Mouse (Mus musculus): Measurements from ENCODE around the gene Apeh. TPM values are rescaled to one million over a fixed set of nuclear protein-coding genes. Genes with fewer than 3 reads are reported as not detected.

The Apeh gene
- polyA plus RNA-seq, 1 experiment from 2014 or later = 49.9 TPM

- 43% methylated on average over 17 of the region's 17 CpGs for WGBS
- TF ChIP-seq CTCF (IDR thresholded peaks at IDR 0.05; ENCODE audit: low read depth) = no peak
These were observed 46.5 kb downstream of the Apeh start for GRCm38 (mm10) chr9:108047601-108048565.

DNA sequence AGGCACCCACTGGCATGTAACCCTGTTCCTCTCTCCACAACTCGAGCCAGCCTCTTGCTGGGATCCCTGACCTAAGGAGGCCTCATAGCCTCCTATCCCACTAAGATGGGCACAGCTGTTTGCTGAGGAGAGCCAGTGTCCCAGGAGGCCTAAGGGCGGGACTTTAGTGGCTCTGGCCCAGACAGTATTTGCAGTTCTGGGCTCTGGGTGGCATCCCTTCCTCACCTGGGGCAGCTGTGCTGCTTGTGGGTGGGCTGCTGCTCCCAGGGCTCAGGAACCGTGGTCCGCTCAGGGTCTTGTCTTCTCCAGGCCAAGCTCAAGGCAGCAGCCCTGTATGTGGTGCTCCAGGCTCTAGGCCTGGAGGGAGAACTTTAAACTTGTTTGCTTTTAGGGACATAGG lies 47.8 kb downstream of the Apeh start:
- Histone ChIP-seq H3K36me3 (ENCODE audit: insufficient read depth) (peaks cover 60% of the 10 kb centered on the region), H3K4me1 (ENCODE audit: insufficient read depth) (0 out of 2 replicates have a peak, but pooled peaks cover 3% of the 10 kb centered on the region)

More at GRCm38 (mm10) chr9:108047601-108048565, 46.5 kb downstream of the Apeh start:
- DNase-seq = no peak
- ATAC-seq (ENCODE audit: insufficient read depth) = no peak
- Histone ChIP-seq H3K4me3 (ENCODE audit: low read depth, low read length) (peak overlapping the region; percentile 78), H3K36me3 (ENCODE audit: insufficient read depth) (peaks cover 59% of the 10 kb centered on the region), H3K9ac (peak overlapping the region; percentile 57), H3K27me3 (ENCODE audit: insufficient read depth, low read length) (no peaks in the 10 kb centered on the region), H3K27ac (ENCODE audit: low read depth) (peak overlapping the region; percentile 77), H3K9me3 (ENCODE audit: low read depth, low read length) (no peaks in the 10 kb centered on the region), H3K4me2 (peak overlapping the region; percentile 91), H3K4me1 (ENCODE audit: insufficient read depth) (0 out of 2 replicates have a peak, but pooled peaks cover 3% of the 10 kb centered on the region)

GRCm38 (mm10) chr9:108044751-108045492 lies 49.5 kb downstream of the Apeh start:
- Histone ChIP-seq H3K36me3 (ENCODE audit: insufficient read depth) (peaks cover 60% of the 10 kb centered on the region), H3K9ac (no peak overlapping the region), H3K4me2 (no peak overlapping the region), H3K27me3 (ENCODE audit: insufficient read depth, low read length) (no peaks in the 10 kb centered on the region), H3K4me1 (ENCODE audit: insufficient read depth) (0 out of 2 replicates have a peak, but pooled peaks cover 3% of the 10 kb centered on the region), H3K9me3 (ENCODE audit: low read depth, low read length) (no peaks in the 10 kb centered on the region), H3K27ac (ENCODE audit: low read depth) (no peak overlapping the region), H3K4me3 (ENCODE audit: low read depth, low read length) (no peak overlapping the region)
- ATAC-seq (ENCODE audit: insufficient read depth) (no peak), DNase-seq (no peak)
- WGBS = 92% methylated on average over 8 of the region's 8 CpGs
- TF ChIP-seq CTCF (IDR thresholded peaks at IDR 0.05; ENCODE audit: low read depth) = peak; percentile 9; the same call in 1 of the 2 replicates

More for the DNA sequence above, 47.8 kb downstream of the Apeh start:
- H3K4me2 ChIP-seq = no peak overlapping the region
- 85% methylated on average over 4 of the region's 4 CpGs for WGBS
- no peaks in the 10 kb centered on the region for H3K27me3 ChIP-seq (ENCODE audit: insufficient read depth, low read length)
- no peak for TF ChIP-seq CTCF (IDR thresholded peaks at IDR 0.05; ENCODE audit: low read depth)
- no peak overlapping the region for H3K9ac ChIP-seq
- ATAC-seq (ENCODE audit: insufficient read depth) (no peak), DNase-seq (no peak)
- H3K9me3 ChIP-seq (ENCODE audit: low read depth, low read length) = no peaks in the 10 kb centered on the region
- H3K27ac ChIP-seq (ENCODE audit: low read depth) = no peak overlapping the region
- no peak overlapping the region for H3K4me3 ChIP-seq (ENCODE audit: low read depth, low read length)

Small RNA genes lying within 50 kb of the gene (microRNA-seq; reads per million reads assigned to microRNA genes)
- gene Gm47303 (ENCODE audit: borderline number of aligned reads) = not detected
- not detected for gene Mir7088 (ENCODE audit: borderline number of aligned reads)

Other genes with a start within 250 kb of the Apeh start
- gene Rbm6, start 221.4 kb downstream of the Apeh start, polyA plus RNA-seq (2014; fragmentation: Nextera tagmentation; extraction: Ambion mirVana) = 73.2 and 74.4 TPM in 2 replicates
- gene Mon1a, start 206.5 kb downstream of the Apeh start, polyA plus RNA-seq (2014; fragmentation: Nextera tagmentation; extraction: Ambion mirVana) = 11.9 and 13.0 TPM in 2 replicates
- gene Mst1r, start 187.7 kb downstream of the Apeh start, polyA plus RNA-seq (2014; fragmentation: Nextera tagmentation; extraction: Ambion mirVana) = 1.7 and 2.2 TPM in 2 replicates
- gene Actl11, start 166.1 kb downstream of the Apeh start, polyA plus RNA-seq (2014; fragmentation: Nextera tagmentation; extraction: Ambion mirVana) = not detected in 2 replicates
- 2.7 TPM in 2 replicates for gene Camkv, start 158.9 kb downstream of the Apeh start, polyA plus RNA-seq (2014; fragmentation: Nextera tagmentation; extraction: Ambion mirVana)
- 30.7 and 31.2 TPM in 2 replicates for gene Traip, start 144.5 kb downstream of the Apeh start, polyA plus RNA-seq (2014; fragmentation: Nextera tagmentation; extraction: Ambion mirVana)
- 18.1 and 18.8 TPM in 2 replicates for gene Uba7, start 119.1 kb downstream of the Apeh start, polyA plus RNA-seq (2014; fragmentation: Nextera tagmentation; extraction: Ambion mirVana)
- 4.0 and 4.5 TPM in 2 replicates for gene Gm20661, start 111.5 kb downstream of the Apeh start, polyA plus RNA-seq (2014; fragmentation: Nextera tagmentation; extraction: Ambion mirVana)
- 74.2 and 81.8 TPM in 2 replicates for gene Inka1, start 108.7 kb downstream of the Apeh start, polyA plus RNA-seq (2014; fragmentation: Nextera tagmentation; extraction: Ambion mirVana)
- 7.7 and 8.3 TPM in 2 replicates for gene Cdhr4, start 102.1 kb downstream of the Apeh start, polyA plus RNA-seq (2014; fragmentation: Nextera tagmentation; extraction: Ambion mirVana)
- gene Gm20662, start 98.3 kb downstream of the Apeh start, polyA plus RNA-seq (2014; fragmentation: Nextera tagmentation; extraction: Ambion mirVana) = 0.30 and 0.37 TPM in 2 replicates
- 28.4 and 29.3 TPM in 2 replicates for gene Ip6k1, start 92.1 kb downstream of the Apeh start, polyA plus RNA-seq (2014; fragmentation: Nextera tagmentation; extraction: Ambion mirVana)
- 22.2 and 25.7 TPM in 2 replicates for gene Gmppb, start 45.4 kb downstream of the Apeh start, polyA plus RNA-seq (2014; fragmentation: Nextera tagmentation; extraction: Ambion mirVana)
- 3.1 and 3.4 TPM in 2 replicates for gene Amigo3, start 41.4 kb downstream of the Apeh start, polyA plus RNA-seq (2014; fragmentation: Nextera tagmentation; extraction: Ambion mirVana)
- gene Mst1, start 14.2 kb downstream of the Apeh start, polyA plus RNA-seq (2014; fragmentation: Nextera tagmentation; extraction: Ambion mirVana) = 0.18 and 0.20 TPM in 2 replicates
- 27.9 and 30.9 TPM in 2 replicates for gene Rnf123, start 11.3 kb downstream of the Apeh start, polyA plus RNA-seq (2014; fragmentation: Nextera tagmentation; extraction: Ambion mirVana)
- 0.15 and 0.24 TPM in 2 replicates for gene Bsn, start 95.8 kb upstream of the Apeh start, polyA plus RNA-seq (2014; fragmentation: Nextera tagmentation; extraction: Ambion mirVana)
- 102 and 106 TPM in 2 replicates for gene Dag1, start 169.4 kb upstream of the Apeh start, polyA plus RNA-seq (2014; fragmentation: Nextera tagmentation; extraction: Ambion mirVana)
- gene Nicn1, start 195.8 kb upstream of the Apeh start, polyA plus RNA-seq (2014; fragmentation: Nextera tagmentation; extraction: Ambion mirVana) = 33.1 and 34.3 TPM in 2 replicates
- 20.9 and 21.3 TPM in 2 replicates for gene Amt, start 202.2 kb upstream of the Apeh start, polyA plus RNA-seq (2014; fragmentation: Nextera tagmentation; extraction: Ambion mirVana)
- 321 and 332 TPM in 2 replicates for gene Rhoa, start 211.5 kb upstream of the Apeh start, polyA plus RNA-seq (2014; fragmentation: Nextera tagmentation; extraction: Ambion mirVana)
- 20.1 and 24.9 TPM in 2 replicates for gene Tcta, start 211.6 kb upstream of the Apeh start, polyA plus RNA-seq (2014; fragmentation: Nextera tagmentation; extraction: Ambion mirVana)
- gene Gpx1, start 244.3 kb upstream of the Apeh start, polyA plus RNA-seq (2014; fragmentation: Nextera tagmentation; extraction: Ambion mirVana) = 617 and 664 TPM in 2 replicates

Data from lung, embryonic 14.5 days (tissue).